Mouse (Mus musculus) kidney, embryonic 16.5 days (tissue): ENCODE measurements around the gene Sik3. TPM values are rescaled to one million over a fixed set of nuclear protein-coding genes. Genes with fewer than 3 reads are reported as not detected.

Experiments
- ATAC-seq: fragments of 200-750 bp; cut with Nextera tagmentation; 2 replicates; pipeline ENCODE4 v1.8.0; 2017; ENCODE audit warnings: moderate TSS enrichment; ENCODE audit not compliant: low FRiP score, low TSS enrichment
- H3K27ac ChIP-seq: fragments of 300-500 bp; sonication (generic); 2 replicates; pipeline ENCODE4 v1.5.1; 2014; ENCODE audit warnings: low read length
- H3K27me3 ChIP-seq: fragments of 300-500 bp; sonication (generic); 2 replicates; pipeline ENCODE4 v1.6.1; 2014; ENCODE audit warnings: low read length, control low read depth, mixed read lengths; ENCODE audit not compliant: insufficient read depth
- H3K36me3 ChIP-seq: fragments of 300-500 bp; sonication (generic); 2 replicates; pipeline ENCODE4 v1.6.1; 2014; ENCODE audit warnings: low read length, control low read depth, mixed read lengths; ENCODE audit not compliant: insufficient read depth
- H3K4me1 ChIP-seq: fragments of 300-500 bp; sonication (generic); 2 replicates; pipeline ENCODE4 v1.6.1; 2014; ENCODE audit warnings: low read length, control low read depth, mixed read lengths; ENCODE audit not compliant: insufficient read depth
- H3K4me2 ChIP-seq: fragments of 300-500 bp; sonication (generic); replicated peaks from 2 replicates; pipeline ENCODE4 v1.6.1; 2014; ENCODE audit warnings: low read depth, low read length
- H3K4me3 ChIP-seq: fragments of 300-500 bp; sonication (generic); 2 replicates; pipeline ENCODE4 v1.5.1; 2014; ENCODE audit warnings: mild to moderate bottlenecking, low read length
- H3K9ac ChIP-seq: fragments of 300-500 bp; sonication (generic); replicated peaks from 2 replicates; pipeline ENCODE4 v1.6.1; 2014; ENCODE audit warnings: low read length
- H3K9me3 ChIP-seq: fragments of 300-500 bp; sonication (generic); 2 replicates; pipeline ENCODE4 v1.6.1; 2016; ENCODE audit warnings: low read length, control low read depth
- WGBS: fragments of 180-500 bp; shearing (Covaris S2); extraction: QIAGEN DNeasy Blood & Tissue Kit; methylation state at CpG from one replicate; pipeline ENCODE4 v1.1.7; 2014; 5-methylcytosine and 5-hydroxymethylcytosine counted together
- polyA plus RNA-seq: library from polyadenylated mRNA; unstranded; fragments of >200 nt; fragmentation: Nextera tagmentation; extraction: Ambion mirVana; gene quantifications from 2 replicates; pipeline ENCODE4 v1.2.1, GENCODE M21; 2015

Gene Sik3
- polyA plus RNA-seq, 1 experiment from 2014 or later: 5.2 TPM

- no peak overlapping the region for H3K27ac ChIP-seq
- H3K4me2 ChIP-seq: no peak overlapping the region
- H3K9me3 ChIP-seq: no peaks in the 10 kb centered on the region
- H3K36me3 ChIP-seq: no peaks in the 10 kb centered on the region
- no peaks in the 10 kb centered on the region for H3K27me3 ChIP-seq
- H3K9ac ChIP-seq: no peak overlapping the region
- 73% methylated on average over 4 of the region's 4 CpGs for WGBS
- H3K4me3 ChIP-seq: no peak overlapping the region
- ATAC-seq: no peak
- peaks cover 27% of the 10 kb centered on the region for H3K4me1 ChIP-seq
Observed at GRCm38 (mm10) chr9:46066711-46067110, 54.1 kb downstream of the Sik3 start.

GRCm38 (mm10) chr9:46067691-46068090 is 55.1 kb downstream of the Sik3 start:
- H3K27me3 ChIP-seq: no peaks in the 10 kb centered on the region
- ATAC-seq: peak; percentile 67; the same call in 1 of the 2 replicates
- H3K4me3 ChIP-seq: no peak overlapping the region
- H3K36me3 ChIP-seq: no peaks in the 10 kb centered on the region
- H3K4me1 ChIP-seq: peaks cover 20% of the 10 kb centered on the region
- WGBS: 35% methylated on average over 7 of the region's 7 CpGs
- H3K27ac ChIP-seq: no peak overlapping the region
- H3K4me2 ChIP-seq: no peak overlapping the region
- H3K9me3 ChIP-seq: no peaks in the 10 kb centered on the region
- H3K9ac ChIP-seq: no peak overlapping the region

GRCm38 (mm10) chr9:46069013-46069412 is 56.4 kb downstream of the Sik3 start:
- no peak overlapping the region for H3K27ac ChIP-seq
- no peak overlapping the region for H3K4me3 ChIP-seq
- no peaks in the 10 kb centered on the region for H3K27me3 ChIP-seq
- no peaks in the 10 kb centered on the region for H3K9me3 ChIP-seq
- no peaks in the 10 kb centered on the region for H3K36me3 ChIP-seq
- no peak overlapping the region for H3K4me2 ChIP-seq
- no peak for ATAC-seq
- peaks cover 26% of the 10 kb centered on the region for H3K4me1 ChIP-seq
- WGBS: 73% methylated on average over 4 of the region's 4 CpGs
- H3K9ac ChIP-seq: no peak overlapping the region

- Histone ChIP-seq H3K27ac (no peak overlapping the region), H3K9ac (no peak overlapping the region), H3K36me3 (no peaks in the 10 kb centered on the region), H3K4me1 (peaks cover 29% of the 10 kb centered on the region), H3K4me3 (no peak overlapping the region), H3K9me3 (no peaks in the 10 kb centered on the region), H3K27me3 (no peaks in the 10 kb centered on the region), H3K4me2 (no peak overlapping the region)
- no peak for ATAC-seq
- WGBS: 54% methylated on average over 9 of the region's 9 CpGs
Observed at GRCm38 (mm10) chr9:46072101-46072835, 59.6 kb downstream of the Sik3 start.

GRCm38 (mm10) chr9:46073443-46073842 is 60.8 kb downstream of the Sik3 start:
- Histone ChIP-seq H3K27ac (no peak overlapping the region), H3K4me2 (no peak overlapping the region), H3K4me3 (no peak overlapping the region), H3K27me3 (no peaks in the 10 kb centered on the region), H3K9ac (no peak overlapping the region), H3K36me3 (no peaks in the 10 kb centered on the region), H3K9me3 (no peaks in the 10 kb centered on the region), H3K4me1 (peaks cover 20% of the 10 kb centered on the region)
- ATAC-seq: no peak
- WGBS: 72% methylated on average over 3 of the region's 3 CpGs

- Histone ChIP-seq H3K27ac (no peak overlapping the region), H3K9ac (no peak overlapping the region), H3K9me3 (no peaks in the 10 kb centered on the region), H3K4me1 (peaks cover 11% of the 10 kb centered on the region; the same call in 1 of the 2 replicates), H3K4me2 (no peak overlapping the region), H3K36me3 (no peaks in the 10 kb centered on the region), H3K4me3 (no peak overlapping the region), H3K27me3 (no peaks in the 10 kb centered on the region)
- WGBS: 77% methylated on average over 2 of the region's 2 CpGs
- no peak for ATAC-seq
Observed at GRCm38 (mm10) chr9:46075578-46075977, 63.0 kb downstream of the Sik3 start.

- H3K27me3 ChIP-seq: no peaks in the 10 kb centered on the region
- WGBS: 72% methylated on average over 6 of the region's 6 CpGs
- no peak overlapping the region for H3K27ac ChIP-seq
- H3K4me3 ChIP-seq: no peak overlapping the region
- H3K9me3 ChIP-seq: no peaks in the 10 kb centered on the region
- no peak for ATAC-seq
- no peak overlapping the region for H3K4me2 ChIP-seq
- H3K9ac ChIP-seq: no peak overlapping the region
- no peaks in the 10 kb centered on the region for H3K4me1 ChIP-seq
- H3K36me3 ChIP-seq: no peaks in the 10 kb centered on the region
Observed at GRCm38 (mm10) chr9:46082381-46082821, 69.8 kb downstream of the Sik3 start.

- no peaks in the 10 kb centered on the region for H3K36me3 ChIP-seq
- 79% methylated on average over 7 of the region's 7 CpGs for WGBS
- H3K27me3 ChIP-seq: no peaks in the 10 kb centered on the region
- H3K27ac ChIP-seq: no peak overlapping the region
- no peaks in the 10 kb centered on the region for H3K9me3 ChIP-seq
- H3K4me1 ChIP-seq: no peaks in the 10 kb centered on the region
- no peak overlapping the region for H3K4me2 ChIP-seq
- H3K4me3 ChIP-seq: no peak overlapping the region
- no peak for ATAC-seq
- H3K9ac ChIP-seq: no peak overlapping the region
Observed at GRCm38 (mm10) chr9:46083490-46083893, 70.9 kb downstream of the Sik3 start.

GRCm38 (mm10) chr9:46085898-46086297 is 73.3 kb downstream of the Sik3 start:
- H3K27ac ChIP-seq: no peak overlapping the region
- H3K27me3 ChIP-seq: no peaks in the 10 kb centered on the region
- no peaks in the 10 kb centered on the region for H3K9me3 ChIP-seq
- no peaks in the 10 kb centered on the region for H3K36me3 ChIP-seq
- ATAC-seq: peak; percentile 87
- 46% methylated on average over 7 of the region's 7 CpGs for WGBS
- H3K9ac ChIP-seq: no peak overlapping the region
- no peaks in the 10 kb centered on the region for H3K4me1 ChIP-seq
- H3K4me3 ChIP-seq: no peak overlapping the region
- H3K4me2 ChIP-seq: no peak overlapping the region

GRCm38 (mm10) chr9:46086826-46087225 is 74.2 kb downstream of the Sik3 start:
- no peaks in the 10 kb centered on the region for H3K4me1 ChIP-seq
- H3K4me3 ChIP-seq: no peak overlapping the region
- 64% methylated on average over 3 of the region's 3 CpGs for WGBS
- H3K36me3 ChIP-seq: no peaks in the 10 kb centered on the region
- H3K9ac ChIP-seq: no peak overlapping the region
- H3K27me3 ChIP-seq: no peaks in the 10 kb centered on the region
- no peak overlapping the region for H3K27ac ChIP-seq
- no peak overlapping the region for H3K4me2 ChIP-seq
- ATAC-seq: no peak
- no peaks in the 10 kb centered on the region for H3K9me3 ChIP-seq
